In the genomic region with DNA sequence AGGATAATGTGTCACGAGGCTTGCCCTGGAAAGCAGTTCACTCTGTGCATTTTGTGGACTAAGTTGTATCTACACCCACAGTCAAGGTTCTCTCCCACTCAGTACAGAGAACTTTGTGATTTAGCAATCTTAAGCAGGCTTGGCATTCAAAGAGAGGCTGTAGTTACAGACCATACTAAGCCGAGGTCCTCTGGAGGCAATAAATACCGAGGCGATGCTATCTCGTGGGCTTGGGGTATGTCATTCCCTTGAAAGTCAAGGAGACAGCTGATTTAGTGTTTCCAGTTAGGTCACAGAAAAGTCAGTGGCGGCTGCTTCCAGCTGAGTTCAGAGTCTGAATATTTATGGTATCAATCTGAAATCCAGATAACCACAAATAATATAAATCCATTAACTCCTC, we compare ENCODE assay signal across 16 mouse cellular contexts.
DNase-seq lines count a peak whose midpoint lies in the region; ATAC-seq and TF ChIP-seq lines count a peak whose summit lies in the region.
"Had no signal": no experiment of that assay in that cellular context is flagged by ENCODE, and none has a peak within 500 bp of the region (broad histone marks: within the 10 kb centered on the region; RNA-seq: fewer than 3 reads in every experiment).

No protein-coding gene starts in this region.

- peak; percentile 60; the same call in 1 of the 2 replicates for ATAC-seq in intestine, embryonic 14.5 days (replicated peaks; ENCODE audit: low FRiP score, low TSS enrichment, low read depth)
- no peak for ATAC-seq in intestine, postnatal 0 days
- peak; percentile 77 for ATAC-seq in intestine, embryonic 16.5 days
- ATAC-seq in activated CD4-positive, CD25-positive, alpha-beta regulatory T cell, adult 4 months: no peak
- ATAC-seq: CD4-positive, CD25-positive, alpha-beta regulatory T cell, adult 4 months had no signal

- WGBS in intestine, embryonic 14.5 days: 10% methylated on average over 6 of the region's 6 CpGs
- WGBS in intestine, postnatal 0 days: 15% methylated on average over 6 of the region's 6 CpGs
- 25% methylated on average over 6 of the region's 6 CpGs for WGBS in intestine, embryonic 16.5 days

- H3K27me3 ChIP-seq in intestine, embryonic 14.5 days (replicated peaks; ENCODE audit: control insufficient read depth, insufficient read depth, low read length): no peaks in the 10 kb centered on the region
- H3K27me3 ChIP-seq in intestine, postnatal 0 days (replicated peaks; ENCODE audit: control insufficient read depth, insufficient read depth, low read length): no peaks in the 10 kb centered on the region
- H3K27me3 ChIP-seq in intestine, embryonic 16.5 days (replicated peaks; ENCODE audit: control insufficient read depth, insufficient read depth, low read length): no peaks in the 10 kb centered on the region
- H3K27me3 ChIP-seq: midbrain, embryonic 12.5 days; neural tube, embryonic 13.5 days had no signal

- H3K27ac ChIP-seq in intestine, embryonic 14.5 days (ENCODE audit: low read depth): peak overlapping the region; percentile 51; the same call in 1 of the 2 replicates
- no peak overlapping the region for H3K27ac ChIP-seq in intestine, postnatal 0 days (ENCODE audit: low read depth, low read length)
- no peak overlapping the region for H3K27ac ChIP-seq in intestine, embryonic 16.5 days (ENCODE audit: low read length)
- H3K27ac ChIP-seq: midbrain, embryonic 12.5 days; neural tube, embryonic 13.5 days had no signal

- no peak overlapping the region for H3K4me2 ChIP-seq in intestine, embryonic 14.5 days (ENCODE audit: low read length)
- no peak overlapping the region for H3K4me2 ChIP-seq in intestine, postnatal 0 days (replicated peaks; ENCODE audit: low read depth)
- H3K4me2 ChIP-seq in intestine, embryonic 16.5 days (ENCODE audit: low read depth, low read length): no peak overlapping the region
- H3K4me2 ChIP-seq: midbrain, embryonic 12.5 days; neural tube, embryonic 13.5 days had no signal

- TF ChIP-seq CTCF in intestine, postnatal 0 days (IDR thresholded peaks at IDR 0.05; ENCODE audit: low read depth): no peak

- no peaks in the 10 kb centered on the region for H3K9me3 ChIP-seq in intestine, embryonic 14.5 days (ENCODE audit: control insufficient read depth, low read length)
- no peaks in the 10 kb centered on the region for H3K9me3 ChIP-seq in intestine, postnatal 0 days (ENCODE audit: control insufficient read depth)
- H3K9me3 ChIP-seq in intestine, embryonic 16.5 days (ENCODE audit: control insufficient read depth, low read length): no peaks in the 10 kb centered on the region
- H3K9me3 ChIP-seq: midbrain, embryonic 12.5 days had no signal

- intact Hi-C loops in left cerebral cortex, postnatal 25 days (cut with DNase I): no loop called here

- H3K4me3 ChIP-seq in intestine, embryonic 14.5 days (ENCODE audit: low read depth, low read length): no peak overlapping the region
- H3K4me3 ChIP-seq in intestine, postnatal 0 days (ENCODE audit: low read depth, low read length): no peak overlapping the region
- H3K4me3 ChIP-seq in intestine, embryonic 16.5 days (ENCODE audit: low read length): no peak overlapping the region
- H3K4me3 ChIP-seq: midbrain, embryonic 12.5 days; neural tube, embryonic 13.5 days had no signal

- no peak overlapping the region for H3K9ac ChIP-seq in intestine, embryonic 14.5 days (ENCODE audit: low read length)
- no peak overlapping the region for H3K9ac ChIP-seq in intestine, postnatal 0 days (ENCODE audit: low read depth, low read length)
- H3K9ac ChIP-seq in intestine, embryonic 16.5 days (ENCODE audit: low read depth, low read length): no peak overlapping the region
- H3K9ac ChIP-seq: midbrain, embryonic 12.5 days; neural tube, embryonic 13.5 days had no signal

- peaks cover 14% of the 10 kb centered on the region for H3K4me1 ChIP-seq in intestine, embryonic 14.5 days (replicated peaks; ENCODE audit: control insufficient read depth, insufficient read depth, low read length)
- no peaks in the 10 kb centered on the region for H3K4me1 ChIP-seq in intestine, postnatal 0 days (replicated peaks; ENCODE audit: control insufficient read depth, insufficient read depth, low read length)
- H3K4me1 ChIP-seq in intestine, embryonic 16.5 days (ENCODE audit: control insufficient read depth, insufficient read depth, low read length): no peaks in the 10 kb centered on the region
- H3K4me1 ChIP-seq: midbrain, embryonic 12.5 days had no signal

- H3K36me3 ChIP-seq in intestine, embryonic 14.5 days (ENCODE audit: control insufficient read depth, insufficient read depth, low read length): no peaks in the 10 kb centered on the region
- H3K36me3 ChIP-seq in intestine, postnatal 0 days (ENCODE audit: control insufficient read depth, insufficient read depth): no peaks in the 10 kb centered on the region
- no peaks in the 10 kb centered on the region for H3K36me3 ChIP-seq in intestine, embryonic 16.5 days (ENCODE audit: control insufficient read depth, insufficient read depth, low read length)
- H3K36me3 ChIP-seq: midbrain, embryonic 12.5 days; neural tube, embryonic 13.5 days had no signal

- DNase-seq in intestine, embryonic 14.5 days (ENCODE audit: low spot score): no peak
- peak; percentile 86 for DNase-seq in adrenal gland, adult 2 months
- DNase-seq in kidney, postnatal 4 days: peak; percentile 57 to 72
- DNase-seq in left cerebral cortex, postnatal 25 days (ENCODE audit: low spot score in 2 of 2): no peak
- DNase-seq in retina, postnatal 1 day: no peak
- DNase-seq: cerebellum, postnatal 36 days; gastrocnemius, postnatal 36 days; heart, postnatal 4 days; liver; thymus, postnatal 25 days had no signal

Comparison
In these comparisons a context has a peak if more than half of its experiments do, and no peak if none do; other contexts are left out.
1. ATAC-seq: peak in intestine, embryonic 14.5 days (single experiment) and intestine, embryonic 16.5 days (single experiment); none in intestine, postnatal 0 days (single experiment) and activated CD4-positive, CD25-positive, alpha-beta regulatory T cell, adult 4 months (single experiment).
2. DNase-seq: peak in adrenal gland, adult 2 months (single experiment) and kidney, postnatal 4 days (2 of 2); none in intestine, embryonic 14.5 days (single experiment), left cerebral cortex, postnatal 25 days (0 of 2) and retina, postnatal 1 day (single experiment).